Mouse (Mus musculus): ENCODE results near the gene Lcp2. TPM values are rescaled to one million over a fixed set of nuclear protein-coding genes. Genes with fewer than 3 reads are reported as not detected.

Gene Lcp2
- polyA plus RNA-seq, 1 experiment = 3.1 TPM

DNA sequence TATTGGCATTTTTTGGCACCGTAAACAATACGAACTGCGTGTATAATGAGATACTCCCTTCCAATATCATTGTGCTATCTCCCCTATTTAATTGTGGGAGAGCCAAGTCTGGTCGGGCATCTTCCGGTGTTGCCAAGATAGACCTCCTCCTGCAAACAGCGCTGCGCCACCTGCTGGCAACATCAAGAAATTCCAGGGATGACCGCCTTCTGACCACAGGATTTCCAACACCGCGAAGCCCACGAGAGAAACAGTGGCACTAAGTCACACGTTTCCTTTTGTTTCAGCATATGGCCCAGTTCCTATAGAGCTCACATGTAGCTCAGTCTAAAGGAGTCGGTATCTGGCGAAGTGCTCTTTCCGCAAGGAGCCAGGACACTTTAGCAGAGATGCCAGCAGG is 27.1 kb downstream of the Lcp2 start:
- no peak overlapping the region for H3K4me3 ChIP-seq (ENCODE audit: insufficient read depth, low read depth, low read length)
- H3K36me3 ChIP-seq (ENCODE audit: control insufficient read depth, insufficient read depth, low read length) = no peaks in the 10 kb centered on the region
- DNase-seq = peak; percentile 40
- WGBS = 22% methylated on average over 15 of the region's 15 CpGs
- H3K4me1 ChIP-seq (ENCODE audit: control insufficient read depth, insufficient read depth, low read length) = no peaks in the 10 kb centered on the region
- TF ChIP-seq CTCF (conservative IDR thresholded peaks at IDR 0.05; ENCODE audit: insufficient read depth, insufficient read length, low read depth, low read length) (peak; percentile 77), POLR2A (IDR thresholded peaks at IDR 0.05; ENCODE audit: low read depth, low read length) (no peak)
- no peak overlapping the region for H3K27ac ChIP-seq (ENCODE audit: insufficient read depth, low read depth, low read length)
- no peaks in the 10 kb centered on the region for H3K27me3 ChIP-seq (replicated peaks; ENCODE audit: control insufficient read depth, insufficient read depth, low read length)

DNA sequence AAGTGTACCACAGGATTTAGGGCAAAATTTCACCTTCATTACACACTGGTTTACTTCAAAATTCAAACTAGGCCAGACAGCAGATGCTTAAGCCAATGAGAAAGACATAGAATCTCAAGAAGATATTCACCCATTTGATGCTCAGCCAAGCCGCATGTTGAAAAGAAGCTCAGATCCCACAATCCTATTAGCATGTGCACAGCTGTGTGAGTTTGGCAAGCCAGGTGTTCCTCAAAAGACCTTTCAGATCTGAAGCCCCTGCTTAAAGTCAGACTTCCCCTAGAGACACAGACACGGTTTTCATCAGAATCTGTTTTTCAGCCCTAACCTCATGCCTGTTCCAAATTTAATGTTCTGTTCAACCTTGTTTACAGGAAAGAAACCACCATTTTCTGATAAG is 31.1 kb downstream of the Lcp2 start:
- TF ChIP-seq CTCF (conservative IDR thresholded peaks at IDR 0.05; ENCODE audit: insufficient read depth, insufficient read length, low read depth, low read length) = no peak
- TF ChIP-seq POLR2A (IDR thresholded peaks at IDR 0.05; ENCODE audit: low read depth, low read length) = no peak
- no peak overlapping the region for H3K4me3 ChIP-seq (ENCODE audit: insufficient read depth, low read depth, low read length)
- no peak overlapping the region for H3K27ac ChIP-seq (ENCODE audit: insufficient read depth, low read depth, low read length)
- no peaks in the 10 kb centered on the region for H3K27me3 ChIP-seq (replicated peaks; ENCODE audit: control insufficient read depth, insufficient read depth, low read length)
- no peak for DNase-seq
- 88% methylated on average over 2 of the region's 2 CpGs for WGBS
- no peaks in the 10 kb centered on the region for H3K36me3 ChIP-seq (ENCODE audit: control insufficient read depth, insufficient read depth, low read length)
- H3K4me1 ChIP-seq (ENCODE audit: control insufficient read depth, insufficient read depth, low read length) = no peaks in the 10 kb centered on the region

DNA sequence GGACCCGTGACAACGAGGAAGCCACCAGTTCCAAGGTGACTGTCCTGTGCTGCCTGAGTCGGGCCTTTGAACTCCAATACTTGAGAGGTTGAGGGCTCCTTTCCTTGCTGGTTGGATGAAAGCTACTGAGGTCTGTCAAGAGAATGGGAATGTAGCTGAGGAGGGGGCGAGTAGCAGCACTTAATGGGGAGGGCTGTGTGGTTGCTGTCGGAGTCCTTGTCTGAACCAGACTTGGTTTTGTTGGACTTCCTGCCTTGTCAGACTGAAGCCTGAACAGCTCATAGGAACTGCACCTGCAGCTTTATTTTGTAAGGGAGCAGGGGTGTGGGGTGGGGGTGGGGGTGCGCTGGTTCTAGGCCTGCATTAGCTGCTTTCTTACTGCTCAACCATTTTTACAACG is 31.9 kb downstream of the Lcp2 start:
- no peaks in the 10 kb centered on the region for H3K36me3 ChIP-seq (ENCODE audit: control insufficient read depth, insufficient read depth, low read length)
- WGBS = 91% methylated on average over 7 of the region's 7 CpGs
- DNase-seq = no peak
- H3K4me1 ChIP-seq (ENCODE audit: control insufficient read depth, insufficient read depth, low read length) = no peaks in the 10 kb centered on the region
- no peak overlapping the region for H3K4me3 ChIP-seq (ENCODE audit: insufficient read depth, low read depth, low read length)
- TF ChIP-seq CTCF (conservative IDR thresholded peaks at IDR 0.05; ENCODE audit: insufficient read depth, insufficient read length, low read depth, low read length) (no peak), POLR2A (IDR thresholded peaks at IDR 0.05; ENCODE audit: low read depth, low read length) (no peak)
- no peak overlapping the region for H3K27ac ChIP-seq (ENCODE audit: insufficient read depth, low read depth, low read length)
- H3K27me3 ChIP-seq (replicated peaks; ENCODE audit: control insufficient read depth, insufficient read depth, low read length) = no peaks in the 10 kb centered on the region

DNA sequence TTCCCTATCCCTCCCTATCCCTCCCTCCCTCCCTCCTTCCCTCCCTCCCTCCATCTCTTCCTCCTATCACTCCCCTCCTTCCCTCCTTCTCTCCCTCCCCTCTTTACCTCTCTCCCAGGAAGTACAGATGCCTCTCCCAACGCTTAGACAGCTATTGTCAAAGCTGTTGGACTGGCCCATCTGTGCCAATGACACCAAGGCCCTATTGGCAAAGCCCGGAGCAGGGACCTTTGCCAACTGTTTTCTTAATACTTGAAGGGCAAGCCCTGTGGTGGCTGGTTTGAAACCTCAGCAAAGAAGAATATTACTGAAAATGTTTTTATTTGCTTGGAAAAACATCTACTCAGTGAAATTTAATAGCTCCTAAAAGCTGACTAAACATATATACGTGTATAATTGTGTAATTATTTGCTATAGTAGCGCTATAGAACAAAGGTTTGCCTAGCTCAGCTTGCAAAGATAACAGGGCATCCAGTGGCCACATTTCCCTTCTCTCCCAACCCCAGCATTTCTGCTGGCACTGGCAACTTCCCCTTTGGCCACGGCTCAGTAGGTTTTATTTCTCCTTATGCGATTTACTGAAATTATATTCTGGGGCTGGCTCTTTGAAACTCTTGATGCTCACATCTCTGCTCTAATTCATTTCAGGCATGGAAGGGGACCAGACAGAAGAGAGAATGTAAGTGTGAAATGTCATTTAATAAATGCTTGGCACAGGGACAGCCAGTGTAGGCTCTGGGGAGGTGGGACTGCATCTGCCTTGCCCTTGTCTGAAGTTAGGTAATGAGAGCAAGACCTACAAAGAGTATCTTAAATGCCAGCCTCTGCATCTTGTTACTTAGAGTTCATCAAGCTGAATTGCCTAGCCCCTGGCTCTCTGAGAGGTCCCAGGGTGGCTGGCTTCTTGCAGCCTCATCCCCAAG is 33.1 kb downstream of the Lcp2 start:
- WGBS = 12% methylated on average over 6 of the region's 6 CpGs
- no peak for DNase-seq
- no peaks in the 10 kb centered on the region for H3K27me3 ChIP-seq (replicated peaks; ENCODE audit: control insufficient read depth, insufficient read depth, low read length)
- H3K4me1 ChIP-seq (ENCODE audit: control insufficient read depth, insufficient read depth, low read length) = no peaks in the 10 kb centered on the region
- no peak overlapping the region for H3K27ac ChIP-seq (ENCODE audit: insufficient read depth, low read depth, low read length)
- H3K36me3 ChIP-seq (ENCODE audit: control insufficient read depth, insufficient read depth, low read length) = no peaks in the 10 kb centered on the region
- H3K4me3 ChIP-seq (ENCODE audit: insufficient read depth, low read depth, low read length) = no peak overlapping the region
- TF ChIP-seq CTCF (conservative IDR thresholded peaks at IDR 0.05; ENCODE audit: insufficient read depth, insufficient read length, low read depth, low read length) (no peak), POLR2A (IDR thresholded peaks at IDR 0.05; ENCODE audit: low read depth, low read length) (no peak)

DNA sequence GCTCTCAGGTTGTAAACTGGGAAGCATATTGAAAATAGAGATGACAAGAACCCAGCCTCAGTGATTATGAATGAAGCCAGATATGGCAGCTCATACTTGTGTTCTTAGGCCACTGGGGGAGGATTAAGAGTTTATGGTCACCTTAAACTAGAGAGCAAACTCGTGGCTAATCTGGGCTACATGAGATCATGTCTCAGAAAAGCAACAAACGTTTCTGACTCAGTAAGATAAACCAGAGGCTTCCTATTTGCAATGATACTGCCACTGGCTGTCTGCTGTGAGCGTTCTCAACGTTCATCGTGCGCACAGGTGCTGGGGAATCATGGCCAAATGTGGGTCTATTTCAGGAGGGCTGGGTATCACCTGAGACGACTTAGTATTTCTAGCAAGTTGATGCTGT is 37.1 kb downstream of the Lcp2 start:
- Histone ChIP-seq H3K4me3 (ENCODE audit: insufficient read depth, low read depth, low read length) (no peak overlapping the region), H3K4me1 (ENCODE audit: control insufficient read depth, insufficient read depth, low read length) (no peaks in the 10 kb centered on the region), H3K36me3 (ENCODE audit: control insufficient read depth, insufficient read depth, low read length) (no peaks in the 10 kb centered on the region), H3K27me3 (replicated peaks; ENCODE audit: control insufficient read depth, insufficient read depth, low read length) (no peaks in the 10 kb centered on the region), H3K27ac (ENCODE audit: insufficient read depth, low read depth, low read length) (no peak overlapping the region)
- DNase-seq = no peak
- TF ChIP-seq CTCF (conservative IDR thresholded peaks at IDR 0.05; ENCODE audit: insufficient read depth, insufficient read length, low read depth, low read length) = no peak
- TF ChIP-seq POLR2A (IDR thresholded peaks at IDR 0.05; ENCODE audit: low read depth, low read length) = no peak
- WGBS = 69% methylated on average over 7 of the region's 7 CpGs

DNA sequence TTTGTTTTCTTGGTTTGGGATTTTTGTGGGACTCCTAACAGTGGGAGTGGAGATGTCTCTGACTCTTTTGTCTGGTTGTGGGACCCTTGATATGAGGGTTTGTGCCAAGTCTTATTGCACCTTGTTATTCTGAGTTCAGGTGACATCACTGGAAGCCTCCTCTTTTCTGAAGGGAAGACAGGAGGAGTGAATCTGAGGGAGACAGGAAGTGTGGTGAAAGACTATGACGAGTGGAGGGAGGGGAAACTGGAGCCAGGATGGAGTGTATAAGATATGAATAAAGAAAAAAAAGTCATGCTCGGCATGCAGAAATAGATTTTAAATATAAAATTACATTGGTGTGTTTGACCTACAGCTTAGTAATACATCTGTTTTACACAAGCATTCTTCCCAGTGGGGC is 37.9 kb downstream of the Lcp2 start:
- WGBS = 43% methylated on average over 2 of the region's 2 CpGs
- Histone ChIP-seq H3K27me3 (replicated peaks; ENCODE audit: control insufficient read depth, insufficient read depth, low read length) (no peaks in the 10 kb centered on the region), H3K4me3 (ENCODE audit: insufficient read depth, low read depth, low read length) (no peak overlapping the region), H3K36me3 (ENCODE audit: control insufficient read depth, insufficient read depth, low read length) (no peaks in the 10 kb centered on the region), H3K27ac (ENCODE audit: insufficient read depth, low read depth, low read length) (no peak overlapping the region), H3K4me1 (ENCODE audit: control insufficient read depth, insufficient read depth, low read length) (no peaks in the 10 kb centered on the region)
- no peak for DNase-seq
- no peak for TF ChIP-seq POLR2A (IDR thresholded peaks at IDR 0.05; ENCODE audit: low read depth, low read length)
- no peak for TF ChIP-seq CTCF (conservative IDR thresholded peaks at IDR 0.05; ENCODE audit: insufficient read depth, insufficient read length, low read depth, low read length)

DNA sequence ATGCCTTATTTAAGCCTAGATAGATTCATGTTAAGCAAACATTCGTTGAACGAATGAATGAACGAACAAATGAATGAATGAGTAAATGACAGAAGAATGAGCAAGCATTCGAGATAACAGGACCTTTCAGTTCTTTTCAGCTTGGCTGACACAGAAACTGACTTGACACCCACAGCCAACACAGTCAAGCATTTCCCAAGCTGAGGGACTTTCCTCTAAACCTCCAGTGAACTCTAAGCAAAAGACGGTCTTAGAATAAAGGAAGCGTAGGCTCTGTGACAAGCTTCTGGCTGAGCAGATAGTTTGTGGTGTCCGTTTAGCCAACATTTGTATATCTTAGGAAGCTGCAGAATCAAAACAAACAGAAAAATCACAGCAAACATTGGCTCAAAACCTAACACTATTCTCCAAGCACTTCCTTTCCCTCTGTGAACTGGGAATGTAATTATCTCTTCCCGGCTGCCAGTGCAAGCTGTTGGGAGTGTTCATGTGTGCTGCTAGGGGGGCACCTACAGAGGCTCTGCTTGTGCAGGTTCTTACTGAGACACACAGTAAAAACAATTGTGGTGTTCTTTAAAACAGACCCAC is 39.5 kb downstream of the Lcp2 start:
- Histone ChIP-seq H3K36me3 (ENCODE audit: control insufficient read depth, insufficient read depth, low read length) (no peaks in the 10 kb centered on the region), H3K27me3 (replicated peaks; ENCODE audit: control insufficient read depth, insufficient read depth, low read length) (no peaks in the 10 kb centered on the region), H3K4me1 (ENCODE audit: control insufficient read depth, insufficient read depth, low read length) (no peaks in the 10 kb centered on the region), H3K4me3 (ENCODE audit: insufficient read depth, low read depth, low read length) (no peak overlapping the region), H3K27ac (ENCODE audit: insufficient read depth, low read depth, low read length) (no peak overlapping the region)
- 73% methylated on average over 8 of the region's 8 CpGs for whole genome bisulfite sequencing
- no peak for DNase-seq
- TF ChIP-seq POLR2A (IDR thresholded peaks at IDR 0.05; ENCODE audit: low read depth, low read length) (no peak), CTCF (conservative IDR thresholded peaks at IDR 0.05; ENCODE audit: insufficient read depth, insufficient read length, low read depth, low read length) (no peak)
